Mouse (Mus musculus) CD8-positive naive resting alpha-beta T cell, adult 57 days (primary cell): ENCODE measurements around the gene Hist2h2bb. TPM values are rescaled to one million over a fixed set of nuclear protein-coding genes. Genes with fewer than 3 reads are reported as not detected.

Experiments
- total RNA-seq: library from RNA; stranded (reverse); gene quantifications from one replicate; pipeline ENCODE4 v1.2.4, GENCODE M21; 2023

Gene Hist2h2bb
- total RNA-seq: 149 TPM

DNA sequence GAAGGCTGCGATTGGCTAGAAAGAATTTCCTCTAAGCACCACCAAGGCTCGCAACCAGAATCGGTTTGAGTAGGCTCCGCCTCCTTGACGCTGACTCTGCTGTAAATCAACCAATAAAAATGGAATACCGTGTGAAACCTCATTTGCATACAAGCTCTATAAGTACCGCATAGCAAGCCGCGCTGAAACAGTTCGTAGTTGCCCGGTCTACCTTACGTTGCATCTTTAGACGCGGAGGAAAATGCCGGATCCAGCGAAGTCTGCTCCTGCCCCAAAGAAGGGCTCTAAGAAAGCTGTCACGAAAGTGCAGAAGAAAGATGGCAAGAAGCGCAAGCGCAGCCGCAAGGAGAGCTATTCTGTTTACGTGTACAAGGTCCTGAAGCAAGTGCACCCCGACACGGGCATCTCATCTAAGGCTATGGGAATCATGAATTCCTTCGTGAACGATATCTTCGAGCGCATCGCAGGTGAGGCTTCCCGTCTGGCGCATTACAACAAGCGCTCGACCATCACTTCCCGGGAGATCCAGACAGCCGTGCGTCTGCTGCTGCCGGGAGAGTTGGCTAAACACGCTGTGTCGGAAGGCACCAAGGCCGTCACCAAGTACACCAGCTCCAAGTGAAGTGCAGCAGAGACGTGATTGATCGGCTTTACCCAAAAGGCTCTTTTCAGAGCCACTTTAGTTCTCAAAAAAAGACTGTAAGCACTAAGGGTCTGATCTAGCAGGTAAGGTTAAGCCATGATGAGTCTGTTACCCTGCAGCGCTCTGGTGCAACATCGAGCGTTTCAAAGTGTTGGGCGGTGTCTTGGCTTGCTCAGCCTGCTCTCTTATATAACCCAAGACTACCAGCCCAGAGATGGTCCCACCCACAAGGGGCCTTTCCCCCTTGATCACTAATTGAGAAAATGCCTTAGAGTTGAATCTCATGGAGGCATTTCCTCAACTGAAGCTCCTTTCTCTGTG lies at the start of gene Hist2h2bb:
Hist2h2bb (plus strand) TSS at position 242 of the 964 bp plus-strand sequence.

DNA sequence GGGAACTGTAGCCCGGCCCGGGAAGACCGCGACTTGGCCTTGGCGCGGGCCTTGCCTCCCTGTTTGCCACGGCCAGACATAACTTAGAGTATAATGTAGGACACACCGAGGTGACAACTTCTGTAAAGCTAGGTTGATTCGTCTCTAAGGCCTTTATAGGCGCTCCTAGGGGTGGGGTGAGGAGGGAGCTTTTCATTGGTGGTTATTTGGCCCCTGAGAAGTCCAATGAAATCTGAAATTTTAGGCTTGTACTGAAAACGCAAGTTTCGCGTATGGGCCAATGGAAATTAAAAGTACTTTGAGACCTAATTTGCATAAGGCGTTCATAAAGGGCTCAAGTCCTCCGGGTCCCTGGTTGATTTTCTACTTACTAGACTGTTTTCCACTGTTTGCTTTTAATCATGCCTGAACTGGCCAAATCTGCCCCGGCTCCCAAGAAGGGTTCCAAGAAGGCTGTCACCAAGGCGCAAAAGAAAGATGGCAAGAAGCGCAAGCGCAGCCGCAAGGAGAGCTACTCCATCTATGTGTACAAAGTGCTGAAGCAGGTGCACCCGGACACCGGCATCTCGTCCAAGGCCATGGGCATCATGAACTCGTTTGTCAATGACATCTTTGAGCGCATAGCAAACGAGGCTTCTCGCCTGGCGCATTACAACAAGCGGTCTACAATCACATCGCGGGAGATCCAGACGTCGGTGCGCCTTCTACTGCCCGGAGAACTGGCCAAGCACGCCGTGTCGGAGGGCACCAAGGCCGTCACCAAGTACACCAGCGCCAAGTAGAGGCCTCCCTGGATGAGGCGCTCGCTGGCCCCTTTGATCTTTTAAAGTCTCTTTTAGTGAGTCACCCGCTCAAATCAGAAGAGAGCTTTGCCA lies 48.5 kb upstream of the Hist2h2bb start, which contains the start of the genes Hist2h2ac and Hist2h2be:
Hist2h2ac (minus strand) TSS at position 116 of the 875 bp plus-strand sequence.
Hist2h2be (plus strand) TSS at position 355 of the 875 bp plus-strand sequence.

DNA sequence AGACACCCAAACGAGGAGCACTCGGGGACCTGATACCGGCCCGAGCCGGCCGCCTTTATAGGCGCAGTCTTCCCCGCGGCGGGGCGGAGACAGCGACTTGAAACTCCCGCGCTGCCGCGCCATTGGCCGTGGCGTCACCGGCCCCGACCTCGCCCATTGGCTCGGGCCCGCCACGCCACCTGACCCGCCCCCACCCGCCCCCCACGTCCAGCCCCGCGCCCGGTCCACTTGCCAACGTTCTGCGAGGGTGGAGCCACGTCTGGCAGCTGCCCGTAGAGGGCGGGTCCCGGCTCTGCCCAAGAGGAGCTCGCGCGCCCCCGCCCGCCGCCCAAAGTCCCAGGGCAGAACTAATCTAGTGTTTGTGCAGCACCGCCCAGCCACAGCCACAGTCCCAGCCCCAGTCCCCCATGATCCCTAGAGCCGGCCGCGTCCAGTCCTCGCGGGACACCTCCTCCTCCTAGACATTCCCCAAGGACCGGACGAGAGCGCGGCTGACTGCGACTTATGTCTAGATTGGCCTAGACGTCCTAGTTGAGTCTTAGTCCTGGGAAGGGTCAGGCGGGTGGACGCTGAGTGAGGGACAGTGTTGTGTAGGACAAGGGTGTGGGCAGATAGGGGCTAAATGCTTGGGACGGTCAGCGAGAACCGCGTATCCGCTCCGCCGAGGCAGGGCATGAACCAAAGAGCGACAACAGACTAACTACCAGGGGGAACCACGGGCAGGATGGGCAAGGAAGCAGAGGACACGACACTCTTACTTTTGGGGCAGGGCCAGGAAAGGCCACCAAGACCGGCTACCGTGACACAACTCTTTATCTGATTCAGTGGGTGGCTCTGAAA lies 30.4 kb upstream of the Hist2h2bb start, which contains the start of gene Hist2h3c2:
Hist2h3c2 (minus strand) TSS at position 174 of the 840 bp plus-strand sequence.

DNA sequence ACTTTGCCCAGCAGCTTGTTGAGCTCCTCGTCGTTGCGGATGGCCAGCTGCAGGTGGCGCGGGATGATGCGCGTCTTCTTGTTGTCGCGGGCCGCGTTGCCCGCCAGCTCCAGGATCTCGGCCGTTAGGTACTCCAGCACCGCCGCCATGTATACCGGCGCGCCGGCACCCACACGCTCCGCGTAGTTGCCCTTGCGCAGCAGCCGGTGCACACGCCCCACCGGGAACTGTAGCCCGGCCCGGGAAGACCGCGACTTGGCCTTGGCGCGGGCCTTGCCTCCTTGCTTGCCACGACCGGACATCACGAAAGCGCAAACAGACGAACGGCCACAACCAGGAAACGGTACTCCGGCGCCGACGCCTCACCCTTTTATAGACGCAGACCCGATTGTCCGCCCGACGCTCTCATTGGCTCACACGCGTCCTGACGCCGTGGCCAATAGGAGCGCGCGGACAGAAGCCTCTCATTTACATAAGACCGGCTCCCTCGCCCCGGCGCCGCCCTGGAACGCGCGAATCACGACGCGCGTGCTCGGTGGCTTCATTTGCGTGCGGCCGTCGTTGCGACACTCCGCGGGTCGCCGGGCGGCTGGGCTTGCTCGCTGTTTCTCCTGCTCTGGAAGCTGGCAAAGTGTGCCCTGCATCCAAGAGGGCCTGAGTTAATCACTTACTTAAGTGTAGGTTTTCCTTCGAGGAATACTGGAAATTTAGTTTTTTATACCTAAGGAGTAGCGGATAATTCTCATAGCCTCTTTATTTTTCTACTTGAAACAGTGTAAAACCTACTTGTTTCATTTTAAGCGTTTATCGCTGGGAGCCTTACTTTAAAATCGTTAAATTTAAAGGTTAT lies 29.4 kb upstream of the Hist2h2bb start, which contains the start of gene Hist2h2aa2:
Hist2h2aa2 (minus strand) TSS at position 328 of the 850 bp plus-strand sequence.

DNA sequence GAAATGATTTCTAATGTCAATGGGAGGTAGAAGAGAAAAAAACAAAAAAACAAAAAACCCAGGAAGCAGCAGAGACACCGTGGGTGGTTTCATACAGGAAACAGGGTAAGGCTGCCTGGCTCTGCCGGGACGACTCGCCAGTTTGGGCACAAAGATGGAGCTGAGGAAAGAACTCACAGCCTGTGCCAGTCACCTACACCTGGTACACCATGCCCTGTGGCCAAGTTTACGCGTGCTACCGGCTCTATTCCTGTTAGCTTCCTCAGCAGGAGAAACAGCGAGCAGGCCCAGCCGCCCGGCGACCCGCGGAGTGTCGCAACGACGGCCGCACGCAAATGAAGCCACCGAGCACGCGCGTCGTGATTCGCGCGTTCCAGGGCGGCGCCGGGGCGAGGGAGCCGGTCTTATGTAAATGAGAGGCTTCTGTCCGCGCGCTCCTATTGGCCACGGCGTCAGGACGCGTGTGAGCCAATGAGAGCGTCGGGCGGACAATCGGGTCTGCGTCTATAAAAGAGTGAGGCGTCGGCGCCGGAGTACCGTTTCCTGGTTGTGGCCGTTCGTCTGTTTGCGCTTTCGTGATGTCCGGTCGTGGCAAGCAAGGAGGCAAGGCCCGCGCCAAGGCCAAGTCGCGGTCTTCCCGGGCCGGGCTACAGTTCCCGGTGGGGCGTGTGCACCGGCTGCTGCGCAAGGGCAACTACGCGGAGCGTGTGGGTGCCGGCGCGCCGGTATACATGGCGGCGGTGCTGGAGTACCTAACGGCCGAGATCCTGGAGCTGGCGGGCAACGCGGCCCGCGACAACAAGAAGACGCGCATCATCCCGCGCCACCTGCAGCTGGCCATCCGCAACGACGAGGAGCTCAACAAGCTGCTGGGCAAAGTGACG lies 24.3 kb upstream of the Hist2h2bb start, which contains the start of gene Hist2h2aa1:
Hist2h2aa1 (plus strand) TSS at position 495 of the 884 bp plus-strand sequence.

DNA sequence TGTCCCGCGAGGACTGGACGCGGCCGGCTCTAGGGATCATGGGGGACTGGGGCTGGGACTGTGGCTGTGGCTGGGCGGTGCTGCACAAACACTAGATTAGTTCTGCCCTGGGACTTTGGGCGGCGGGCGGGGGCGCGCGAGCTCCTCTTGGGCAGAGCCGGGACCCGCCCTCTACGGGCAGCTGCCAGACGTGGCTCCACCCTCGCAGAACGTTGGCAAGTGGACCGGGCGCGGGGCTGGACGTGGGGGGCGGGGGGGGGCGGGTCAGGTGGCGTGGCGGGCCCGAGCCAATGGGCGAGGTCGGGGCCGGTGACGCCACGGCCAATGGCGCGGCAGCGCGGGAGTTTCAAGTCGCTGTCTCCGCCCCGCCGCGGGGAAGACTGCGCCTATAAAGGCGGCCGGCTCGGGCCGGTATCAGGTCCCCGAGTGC lies 23.1 kb upstream of the Hist2h2bb start, which contains the start of gene Hist2h3c1:
Hist2h3c1 (plus strand) TSS at position 259 of the 430 bp plus-strand sequence.

DNA sequence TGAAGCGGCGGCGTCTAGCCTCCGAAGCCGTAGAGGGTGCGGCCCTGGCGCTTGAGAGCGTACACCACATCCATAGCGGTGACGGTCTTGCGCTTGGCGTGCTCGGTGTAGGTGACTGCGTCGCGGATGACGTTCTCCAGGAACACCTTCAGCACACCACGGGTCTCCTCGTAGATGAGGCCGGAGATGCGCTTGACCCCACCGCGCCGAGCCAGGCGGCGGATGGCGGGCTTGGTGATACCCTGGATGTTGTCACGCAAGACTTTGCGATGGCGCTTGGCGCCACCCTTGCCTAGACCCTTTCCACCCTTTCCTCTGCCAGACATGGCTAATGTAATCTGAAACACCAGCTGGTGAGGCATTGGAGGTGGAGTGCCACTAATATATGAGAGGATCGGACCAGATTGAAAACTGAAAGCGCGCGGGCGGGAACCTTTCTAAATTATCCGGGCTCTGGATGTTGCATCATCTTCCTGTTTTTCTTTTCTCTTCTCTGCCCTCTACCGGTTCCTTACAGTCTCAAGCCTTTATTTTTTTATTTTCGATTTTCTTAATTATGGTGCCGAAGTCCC lies 6.5 kb upstream of the Hist2h2bb start, which contains the start of gene Hist2h4:
Hist2h4 (minus strand) TSS at position 333 of the 572 bp plus-strand sequence.

DNA sequence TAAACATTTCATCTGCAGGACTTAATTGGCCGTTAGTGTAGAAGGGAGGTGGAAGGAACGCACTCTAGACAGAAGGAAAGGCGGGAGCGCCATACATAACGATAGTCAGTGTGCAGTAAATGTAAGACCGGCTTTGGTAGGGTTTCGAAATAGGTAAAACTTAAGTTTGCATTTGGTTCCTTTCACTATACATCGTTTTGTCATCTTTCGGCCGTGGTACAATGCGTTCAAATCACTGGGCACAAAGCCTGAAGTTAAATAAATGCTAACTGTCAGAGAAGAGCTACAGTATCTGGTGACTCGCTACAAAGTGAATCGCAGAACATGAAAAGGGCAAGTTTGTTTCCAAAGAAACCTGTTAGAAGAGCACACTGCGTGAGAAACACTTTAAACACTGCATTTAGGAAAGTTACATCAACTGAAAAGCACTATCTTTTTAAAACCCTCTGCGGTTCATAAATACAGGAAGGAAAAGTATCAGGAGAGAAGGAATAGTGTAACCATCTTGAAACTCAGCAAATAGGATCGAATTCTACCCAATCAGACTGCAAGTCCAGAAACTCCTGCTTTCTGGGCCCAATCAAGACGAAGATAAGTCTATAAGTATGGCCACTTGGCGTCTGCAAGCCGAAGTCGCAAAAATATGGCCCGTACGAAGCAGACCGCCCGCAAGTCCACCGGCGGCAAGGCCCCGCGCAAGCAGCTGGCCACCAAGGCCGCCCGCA lies 1.3 kb upstream of the Hist2h2bb start, which contains the start of gene Hist2h3b:
Hist2h3b (plus strand) TSS at position 604 of the 725 bp plus-strand sequence.

DNA sequence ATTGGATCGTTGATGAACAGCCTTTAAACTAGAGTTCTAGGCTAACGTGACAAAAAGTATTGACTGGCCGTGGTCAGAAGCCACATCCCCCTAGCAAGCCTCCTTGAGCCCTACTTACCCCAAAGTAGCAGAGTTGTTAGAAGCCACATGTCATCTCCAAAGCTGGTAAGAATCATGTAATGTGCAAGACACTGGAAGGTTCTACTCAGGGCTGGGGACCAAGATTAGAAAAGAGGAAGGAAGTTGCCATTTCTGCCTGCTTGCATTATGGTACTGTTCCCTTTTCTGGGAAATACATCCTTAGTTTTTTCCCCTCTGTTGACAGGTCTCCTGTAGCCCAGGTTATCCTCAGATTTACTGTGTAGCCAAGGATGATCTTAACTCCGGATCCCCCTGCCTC lies 24.2 kb downstream of the Hist2h2bb start, which contains the start of gene Fcgr1:
Fcgr1 (minus strand) TSS at position 183 of the 400 bp plus-strand sequence.

Other genes starting within 250 kb of the Hist2h2bb start
- 12.4 TPM for gene Vps45, start 211.3 kb upstream of the Hist2h2bb start, total RNA-seq
- 27.0 TPM for gene Otud7b, start 165.2 kb upstream of the Hist2h2bb start, total RNA-seq
- 1.9 TPM for gene Mtmr11, start 107.7 kb upstream of the Hist2h2bb start, total RNA-seq
- gene Sf3b4, start 97.4 kb upstream of the Hist2h2bb start, total RNA-seq: 78.1 TPM
- 3.9 TPM for gene Sv2a, start 88.6 kb upstream of the Hist2h2bb start, total RNA-seq
- gene Bola1, start 50.0 kb upstream of the Hist2h2bb start, total RNA-seq: 10.8 TPM
- 1.8 TPM for gene Hist2h2ab, start 49.9 kb upstream of the Hist2h2bb start, total RNA-seq
- 48.7 TPM for gene Hist2h2ac, start 48.9 kb upstream of the Hist2h2bb start, total RNA-seq
- 1.9 TPM for gene Hist2h2be, start 48.6 kb upstream of the Hist2h2bb start, total RNA-seq
- gene Hist2h3c2, start 30.6 kb upstream of the Hist2h2bb start, total RNA-seq: 2.4 TPM
- 338 TPM for gene Hist2h2aa2, start 29.5 kb upstream of the Hist2h2bb start, total RNA-seq
- gene Hist2h2aa1, start 24.3 kb upstream of the Hist2h2bb start, total RNA-seq: 7.8 TPM
- gene Hist2h3c1, start 23.1 kb upstream of the Hist2h2bb start, total RNA-seq: not detected
- gene Hist2h4, start 6.4 kb upstream of the Hist2h2bb start, total RNA-seq: 53.0 TPM
- 64.4 TPM for gene Hist2h3b, start 1.1 kb upstream of the Hist2h2bb start, total RNA-seq
- gene Fcgr1, start 24.2 kb downstream of the Hist2h2bb start, total RNA-seq: 0.24 TPM
- not detected for gene BC107364, start 182.6 kb downstream of the Hist2h2bb start, total RNA-seq